Mouse (Mus musculus) embryonic facial prominence, embryonic 15.5 days (tissue): ENCODE measurements around the gene Rnf222. TPM values are rescaled to one million over a fixed set of nuclear protein-coding genes. Genes with fewer than 3 reads are reported as not detected.
A peak's percentile ranks its signal among the peaks of the same experiment; 100 is the strongest.

Source experiments
- ATAC-seq: fragments of 200-750 bp; cut with Nextera tagmentation; 2 replicates; pipeline ENCODE4 v1.8.0; 2017; ENCODE audit warnings: low read depth, moderate TSS enrichment; ENCODE audit not compliant: insufficient number of reproducible peaks, low FRiP score, low TSS enrichment
- H3K27ac ChIP-seq: fragments of 300-500 bp; sonication (generic); replicated peaks from 2 replicates; pipeline ENCODE4 v1.5.1; 2015; ENCODE audit warnings: mild to moderate bottlenecking, inconsistent platforms
- H3K27me3 ChIP-seq: fragments of 300-500 bp; sonication (generic); 2 replicates; pipeline ENCODE4 v1.6.1; 2015; ENCODE audit warnings: inconsistent platforms
- H3K36me3 ChIP-seq: fragments of 300-500 bp; sonication (generic); 2 replicates; pipeline ENCODE4 v1.6.1; 2015; ENCODE audit warnings: mild to moderate bottlenecking, inconsistent platforms
- H3K4me1 ChIP-seq: fragments of 300-500 bp; sonication (generic); 2 replicates; pipeline ENCODE4 v1.6.1; 2015; ENCODE audit warnings: inconsistent platforms
- H3K4me2 ChIP-seq: fragments of 300-500 bp; sonication (generic); replicated peaks from 2 replicates; pipeline ENCODE4 v1.6.1; 2015; ENCODE audit warnings: mild to moderate bottlenecking, inconsistent platforms
- H3K4me3 ChIP-seq: fragments of 300-500 bp; sonication (generic); replicated peaks from 2 replicates; pipeline ENCODE4 v1.5.1; 2015; ENCODE audit warnings: mild to moderate bottlenecking, inconsistent platforms
- H3K9ac ChIP-seq: fragments of 300-500 bp; sonication (generic); 2 replicates; pipeline ENCODE4 v1.6.1; 2015; ENCODE audit warnings: inconsistent platforms
- H3K9me3 ChIP-seq: fragments of 300-500 bp; sonication (generic); replicated peaks from 2 replicates; pipeline ENCODE4 v1.6.1; 2016; ENCODE audit warnings: inconsistent platforms
- WGBS: fragments of 180-500 bp; shearing (Covaris S2); methylation state at CpG from one replicate; pipeline ENCODE4 v1.1.7; 2015; 5-methylcytosine and 5-hydroxymethylcytosine counted together
- polyA plus RNA-seq: library from polyadenylated mRNA; unstranded; fragments of >200 nt; fragmentation: Nextera tagmentation; extraction: Ambion mirVana; gene quantifications from 2 replicates; pipeline ENCODE4 v1.2.1, GENCODE M21; 2015

The Rnf222 gene
- polyA plus RNA-seq, 1 experiment from 2014 or later: 3.5 TPM

DNA sequence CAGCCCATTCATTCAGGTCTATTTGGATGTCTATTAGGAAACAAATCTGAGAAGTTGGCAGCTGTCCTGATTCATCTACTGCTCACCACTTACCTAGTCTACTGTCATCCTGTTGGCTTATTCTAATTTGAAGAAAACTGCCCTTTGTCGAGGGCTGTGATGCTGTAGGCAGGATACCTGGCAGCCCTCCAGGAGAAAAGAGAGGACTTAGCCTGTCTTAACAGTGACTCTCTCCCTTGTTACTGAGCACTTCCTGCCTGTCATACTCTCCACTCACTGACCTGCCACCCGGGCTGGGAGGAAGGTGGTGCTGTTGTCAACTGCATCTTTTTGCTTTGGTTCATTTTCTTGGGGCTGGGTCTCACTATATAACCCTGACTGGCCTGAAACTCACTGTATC, 2.3 kb downstream of the Rnf222 start:
- Histone ChIP-seq H3K4me1 (0 out of 2 replicates have a peak, but pooled peaks cover 2% of the 10 kb centered on the region), H3K9ac (no peak overlapping the region), H3K36me3 (no peaks in the 10 kb centered on the region), H3K4me2 (no peak overlapping the region), H3K4me3 (no peak overlapping the region), H3K27me3 (no peaks in the 10 kb centered on the region), H3K27ac (no peak overlapping the region), H3K9me3 (no peaks in the 10 kb centered on the region)
- ATAC-seq: no peak
- WGBS: 26% methylated on average over 2 of the region's 2 CpGs

DNA sequence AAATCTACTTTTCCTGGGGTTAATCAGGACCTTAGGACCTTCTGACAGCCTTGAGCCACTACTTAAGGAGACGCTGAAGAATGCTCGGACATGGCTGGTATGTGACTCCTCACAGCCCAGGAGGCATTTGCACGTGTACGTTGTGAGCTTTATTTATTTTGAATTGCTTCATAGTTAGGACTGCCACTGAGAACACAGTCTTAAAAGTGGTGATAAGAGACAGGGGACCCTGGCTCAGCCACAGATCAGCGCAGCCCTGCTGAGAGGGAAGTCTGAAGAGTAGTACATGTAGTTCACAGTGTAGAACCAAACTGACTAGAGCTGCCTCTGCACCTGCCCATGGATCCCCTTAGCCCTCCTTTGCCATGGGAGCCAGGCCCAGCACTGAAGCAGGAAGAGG, 3.5 kb downstream of the Rnf222 start:
- H3K4me2 ChIP-seq: no peak overlapping the region
- no peaks in the 10 kb centered on the region for H3K9me3 ChIP-seq
- H3K36me3 ChIP-seq: no peaks in the 10 kb centered on the region
- WGBS: 78% methylated on average over 5 of the region's 5 CpGs
- no peaks in the 10 kb centered on the region for H3K27me3 ChIP-seq
- no peak for ATAC-seq
- no peak overlapping the region for H3K4me3 ChIP-seq
- 0 out of 2 replicates have a peak, but pooled peaks cover 2% of the 10 kb centered on the region for H3K4me1 ChIP-seq
- H3K27ac ChIP-seq: no peak overlapping the region
- no peak overlapping the region for H3K9ac ChIP-seq

DNA sequence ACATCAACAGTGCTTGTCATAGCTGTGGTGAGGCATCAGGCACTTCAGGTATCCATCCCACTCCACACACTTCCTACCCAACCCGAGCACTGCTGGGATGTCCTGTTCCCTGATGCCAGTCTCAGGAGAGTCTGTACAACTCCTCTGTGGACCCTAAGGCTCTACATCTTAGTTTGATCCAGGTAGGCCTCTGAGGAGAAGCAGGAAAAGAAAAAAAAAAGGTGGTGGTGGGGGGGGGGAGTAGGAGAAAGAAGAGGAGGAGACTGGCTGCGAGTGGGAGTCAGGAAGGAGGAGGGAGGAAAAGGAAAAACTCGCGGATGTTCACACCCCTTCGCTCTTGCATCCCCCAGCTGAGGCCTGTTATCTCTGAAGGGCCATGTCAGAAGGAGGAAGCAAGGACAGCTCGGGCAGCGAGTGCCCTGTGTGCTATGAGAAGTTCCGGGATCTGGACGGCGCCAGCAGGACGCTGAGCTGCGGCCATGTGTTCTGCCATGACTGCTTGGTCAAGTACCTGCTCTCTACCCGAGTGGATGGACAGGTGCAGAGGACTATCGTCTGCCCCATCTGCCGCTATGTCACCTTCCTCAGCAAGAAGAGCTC, 4.0 kb downstream of the Rnf222 start:
- H3K9ac ChIP-seq: no peak overlapping the region
- no peak for ATAC-seq

DNA sequence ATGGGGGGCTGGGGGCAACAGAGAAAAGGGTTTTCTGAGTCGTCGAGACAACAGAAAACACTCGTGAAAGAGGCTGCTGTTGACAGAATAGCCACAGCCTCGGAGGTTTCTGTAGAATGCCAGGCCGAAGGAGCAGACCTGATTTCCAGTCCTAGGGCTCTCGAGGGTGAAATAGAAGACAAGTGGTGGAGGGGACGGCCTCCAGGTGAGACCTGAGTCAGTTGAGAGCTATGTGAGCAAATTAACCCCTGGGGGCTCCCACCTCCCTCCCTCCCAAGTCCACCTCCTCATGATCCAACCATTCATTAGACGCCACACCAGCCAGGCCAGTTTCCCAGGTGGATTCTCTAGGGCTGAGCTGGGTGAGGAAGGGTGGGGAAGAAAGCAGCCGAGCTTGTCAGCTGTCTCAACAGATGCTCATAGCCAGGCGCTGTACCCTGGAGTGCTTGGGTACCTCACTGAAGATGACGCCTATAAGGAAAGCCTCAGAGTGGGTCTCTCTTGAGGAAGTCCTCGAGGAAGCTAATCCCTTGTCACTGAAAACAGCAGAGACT, 5.6 kb downstream of the Rnf222 start:
- no peak overlapping the region for H3K4me3 ChIP-seq
- no peak overlapping the region for H3K9ac ChIP-seq
- 0 out of 2 replicates have a peak overlapping the region, but pooled peaks have one; percentile 17 for H3K27ac ChIP-seq
- no peak overlapping the region for H3K4me2 ChIP-seq
- 0 out of 2 replicates have a peak, but pooled peaks cover 2% of the 10 kb centered on the region for H3K4me1 ChIP-seq
- H3K27me3 ChIP-seq: no peaks in the 10 kb centered on the region
- ATAC-seq: peak; percentile 70; the same call in 1 of the 2 replicates
- H3K36me3 ChIP-seq: no peaks in the 10 kb centered on the region
- no peaks in the 10 kb centered on the region for H3K9me3 ChIP-seq
- WGBS: 46% methylated on average over 12 of the region's 12 CpGs

More for the DNA sequence above, 4.0 kb downstream of the Rnf222 start:
- H3K4me1 ChIP-seq: 0 out of 2 replicates have a peak, but pooled peaks cover 2% of the 10 kb centered on the region
- no peaks in the 10 kb centered on the region for H3K9me3 ChIP-seq
- H3K27me3 ChIP-seq: no peaks in the 10 kb centered on the region
- no peak overlapping the region for H3K4me3 ChIP-seq
- no peak overlapping the region for H3K27ac ChIP-seq
- H3K4me2 ChIP-seq: no peak overlapping the region
- H3K36me3 ChIP-seq: no peaks in the 10 kb centered on the region
- 77% methylated on average over 14 of the region's 15 CpGs for WGBS

DNA sequence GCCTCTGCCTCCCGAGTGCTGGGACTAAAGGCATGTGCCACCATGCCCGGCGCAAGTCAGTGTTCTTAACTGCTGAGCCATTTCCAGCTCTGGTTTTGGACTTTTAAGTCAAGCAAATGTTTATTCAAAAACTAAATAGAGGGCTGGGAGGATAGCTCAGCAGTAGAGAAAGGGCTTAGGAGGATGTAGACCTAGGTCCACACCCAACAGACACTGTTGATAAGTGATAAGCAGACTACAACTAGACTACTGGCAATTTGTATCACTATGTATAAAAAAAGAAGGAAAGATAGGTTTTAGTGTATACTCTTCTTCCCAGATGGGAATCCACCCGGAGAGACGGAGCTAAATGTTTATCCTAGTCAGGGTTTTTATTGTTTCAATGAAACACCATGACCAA, 7.9 kb downstream of the Rnf222 start:
- no peak overlapping the region for H3K4me2 ChIP-seq
- no peak for ATAC-seq
- no peak overlapping the region for H3K27ac ChIP-seq
- H3K4me3 ChIP-seq: no peak overlapping the region
- 0 out of 2 replicates have a peak, but pooled peaks cover 8% of the 10 kb centered on the region for H3K4me1 ChIP-seq
- WGBS: 92% methylated on average over 5 of the region's 5 CpGs
- 0 out of 2 replicates have a peak, but pooled peaks cover 3% of the 10 kb centered on the region for H3K27me3 ChIP-seq
- no peaks in the 10 kb centered on the region for H3K36me3 ChIP-seq
- no peak overlapping the region for H3K9ac ChIP-seq
- H3K9me3 ChIP-seq: no peaks in the 10 kb centered on the region

DNA sequence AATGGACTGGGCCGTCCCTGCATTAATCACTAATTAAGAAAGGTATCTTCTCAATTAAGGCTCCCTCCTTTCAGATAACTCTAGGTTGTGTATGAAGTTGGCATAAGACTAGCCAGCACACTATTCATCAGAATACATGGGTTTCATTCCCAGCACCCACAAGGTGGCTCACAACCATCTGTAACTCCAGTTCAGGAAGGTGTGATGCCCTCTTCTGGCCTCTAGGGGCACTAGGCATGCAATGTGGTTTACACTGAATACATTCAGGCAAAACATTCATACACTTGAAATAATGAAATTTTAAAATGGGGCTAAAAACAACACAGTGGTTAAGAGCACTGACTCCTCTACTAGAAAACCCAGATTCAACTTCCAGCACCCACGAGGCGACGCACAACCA, 8.8 kb downstream of the Rnf222 start:
- H3K27ac ChIP-seq: no peak overlapping the region
- no peak for ATAC-seq

DNA sequence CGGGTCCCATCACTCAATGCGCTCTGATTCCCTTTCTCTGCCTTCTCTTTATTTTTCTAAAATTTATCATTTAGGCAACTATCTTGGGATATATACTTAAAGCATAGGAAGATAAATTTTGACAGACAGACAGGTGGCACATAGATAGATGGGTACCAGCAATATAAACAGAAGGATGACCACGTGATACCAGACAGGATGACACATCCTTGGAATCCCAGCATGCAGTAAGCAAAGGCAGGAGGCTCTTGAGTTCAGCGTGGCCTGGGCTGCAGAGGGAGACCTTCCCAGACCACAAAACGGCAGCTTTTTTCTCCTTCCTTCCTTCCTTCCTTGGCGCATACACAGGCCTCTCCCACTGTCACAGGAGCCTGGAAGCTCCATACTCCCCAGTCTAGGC, 9.5 kb downstream of the Rnf222 start:
- peaks cover 2% of the 10 kb centered on the region for H3K36me3 ChIP-seq
- no peak overlapping the region for H3K4me3 ChIP-seq
- no peak for ATAC-seq

More for the DNA sequence above, 8.8 kb downstream of the Rnf222 start:
- H3K4me1 ChIP-seq: 0 out of 2 replicates have a peak, but pooled peaks cover 8% of the 10 kb centered on the region
- WGBS: 53% methylated on average over 4 of the region's 4 CpGs
- H3K9me3 ChIP-seq: no peaks in the 10 kb centered on the region
- H3K4me3 ChIP-seq: no peak overlapping the region
- H3K4me2 ChIP-seq: no peak overlapping the region
- 0 out of 2 replicates have a peak, but pooled peaks cover 3% of the 10 kb centered on the region for H3K27me3 ChIP-seq
- no peak overlapping the region for H3K9ac ChIP-seq
- no peaks in the 10 kb centered on the region for H3K36me3 ChIP-seq

DNA sequence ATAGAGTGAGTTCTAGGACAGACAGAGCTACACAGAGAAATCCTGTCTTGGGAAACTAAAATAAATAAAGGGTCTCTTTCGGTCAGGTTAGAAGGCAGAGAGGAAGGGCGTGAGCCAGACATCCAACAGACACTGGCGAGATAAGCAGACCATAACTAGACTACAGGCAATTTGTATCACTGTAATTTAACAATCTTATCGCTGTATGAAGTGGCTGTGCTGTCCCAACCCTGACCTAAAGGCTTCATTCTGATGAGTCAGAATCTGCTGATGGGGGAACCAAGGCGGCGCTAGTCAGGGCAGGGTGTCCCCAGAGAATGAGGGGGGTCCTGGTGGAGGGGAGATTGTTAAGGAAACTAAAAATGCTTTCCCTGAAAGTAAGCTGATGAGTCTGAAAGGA, 10.4 kb downstream of the Rnf222 start:
- Histone ChIP-seq H3K4me2 (no peak overlapping the region), H3K36me3 (peaks cover 12% of the 10 kb centered on the region), H3K4me3 (no peak overlapping the region), H3K9me3 (no peaks in the 10 kb centered on the region), H3K27me3 (0 out of 2 replicates have a peak, but pooled peaks cover 3% of the 10 kb centered on the region), H3K9ac (no peak overlapping the region), H3K4me1 (peaks cover 17% of the 10 kb centered on the region; the same call in 1 of the 2 replicates), H3K27ac (no peak overlapping the region)
- no peak for ATAC-seq
- WGBS: 83% methylated on average over 6 of the region's 6 CpGs

More for the DNA sequence above, 9.5 kb downstream of the Rnf222 start:
- Histone ChIP-seq H3K9ac (no peak overlapping the region), H3K27me3 (0 out of 2 replicates have a peak, but pooled peaks cover 3% of the 10 kb centered on the region), H3K27ac (no peak overlapping the region), H3K4me2 (no peak overlapping the region), H3K9me3 (no peaks in the 10 kb centered on the region), H3K4me1 (peaks cover 13% of the 10 kb centered on the region; the same call in 1 of the 2 replicates)
- 70% methylated on average over 6 of the region's 6 CpGs for whole genome bisulfite sequencing

DNA sequence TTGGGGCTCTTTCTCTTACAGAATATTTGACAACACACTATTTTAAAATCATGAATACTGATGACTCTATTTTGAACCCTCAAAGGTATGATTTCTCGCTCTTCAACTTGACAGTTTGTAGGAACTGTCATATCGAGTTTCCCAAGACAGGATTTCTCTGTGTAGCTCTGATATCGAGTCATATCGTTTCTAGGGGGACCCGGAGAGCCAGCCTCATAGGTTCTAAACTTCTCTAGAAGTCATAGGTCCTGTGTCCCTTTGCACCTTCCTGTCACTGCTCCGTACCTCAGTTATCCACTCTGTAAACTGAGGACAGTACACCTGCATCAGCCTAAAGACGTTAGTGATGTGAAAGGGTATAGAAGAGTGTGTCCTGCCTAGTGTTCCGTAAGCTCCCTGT, 11.5 kb downstream of the Rnf222 start:
- Histone ChIP-seq H3K27me3 (0 out of 2 replicates have a peak, but pooled peaks cover 3% of the 10 kb centered on the region), H3K9ac (no peak overlapping the region), H3K4me1 (peaks cover 15% of the 10 kb centered on the region; the same call in 1 of the 2 replicates), H3K27ac (no peak overlapping the region), H3K9me3 (no peaks in the 10 kb centered on the region), H3K36me3 (peaks cover 22% of the 10 kb centered on the region), H3K4me3 (no peak overlapping the region), H3K4me2 (no peak overlapping the region)
- ATAC-seq: no peak
- 77% methylated on average over 8 of the region's 8 CpGs for WGBS

DNA sequence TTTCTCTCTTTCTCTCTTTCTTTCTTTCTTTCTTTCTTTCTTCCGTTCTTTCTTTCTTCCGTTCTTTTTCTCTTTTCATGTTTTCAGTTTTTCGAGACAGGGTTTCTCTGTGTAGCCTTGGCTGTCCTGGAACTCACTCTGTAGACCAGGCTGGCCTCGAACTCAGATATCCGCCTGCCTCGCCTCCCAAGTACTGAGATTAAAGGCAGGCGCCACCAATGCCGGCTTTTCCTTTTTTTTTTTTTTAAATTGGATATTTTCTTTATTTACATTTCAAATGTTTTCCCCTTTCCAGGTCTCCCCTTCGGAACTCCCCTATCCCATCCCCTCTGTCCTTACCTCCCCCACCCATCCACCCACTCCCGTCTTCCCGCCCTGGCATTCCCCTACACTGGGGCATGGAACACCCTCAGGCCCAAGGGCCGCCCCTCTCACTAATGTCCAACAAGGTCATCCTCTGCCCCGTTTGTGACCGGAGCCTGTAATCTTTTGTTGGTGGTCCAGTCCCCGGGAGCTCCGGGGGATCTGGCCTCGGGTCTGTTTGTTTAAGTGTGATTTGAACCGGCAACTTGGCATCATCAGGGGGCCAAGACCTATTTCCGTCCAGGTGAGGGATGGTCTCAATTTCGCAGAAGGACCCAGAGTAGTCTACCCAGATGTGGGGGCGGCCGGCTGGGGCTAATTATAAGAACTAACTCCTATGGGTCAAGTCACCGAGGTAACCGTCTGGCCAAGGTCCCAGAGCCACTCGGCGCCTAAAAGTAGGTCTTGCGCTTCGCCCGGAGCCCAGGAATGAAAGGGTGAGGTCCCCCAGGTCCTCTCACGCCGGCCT, 12.4 kb downstream of the Rnf222 start:
- 0 out of 2 replicates have a peak, but pooled peaks cover 3% of the 10 kb centered on the region for H3K27me3 ChIP-seq
- peak overlapping the region; percentile 33; the same call in 1 of the 2 replicates for H3K9ac ChIP-seq
- WGBS: 21% methylated on average over 31 of the region's 31 CpGs
- peak overlapping the region; percentile 85 for H3K4me2 ChIP-seq
- H3K9me3 ChIP-seq: no peaks in the 10 kb centered on the region
- no peak overlapping the region for H3K27ac ChIP-seq
- peaks cover 16% of the 10 kb centered on the region; the same call in 1 of the 2 replicates for H3K4me1 ChIP-seq
- ATAC-seq: peak; percentile 16; the same call in 1 of the 2 replicates
- H3K4me3 ChIP-seq: peak overlapping the region; percentile 94
- peaks cover 31% of the 10 kb centered on the region for H3K36me3 ChIP-seq
